ENCODE assay signal across 26 mouse cellular contexts in genomic region chr17:78354411-78354810, GRCm38 (mm10).
A peak's percentile ranks its signal among the peaks of the same experiment; 100 is the strongest.
DNase-seq lines count a peak whose midpoint lies in the region; ATAC-seq and TF ChIP-seq lines count a peak whose summit lies in the region.
"Had no signal": no experiment of that assay in that cellular context is flagged by ENCODE, and none has a peak within 500 bp of the region (broad histone marks: within the 10 kb centered on the region; RNA-seq: fewer than 3 reads in every experiment).

No protein-coding gene starts in this region.

- WGBS in heart, adult 2 months, result 44% methylated on average over 2 of the region's 2 CpGs
- 93% methylated on average over 2 of the region's 2 CpGs for WGBS in hindbrain, embryonic 10.5 days
- WGBS in hindbrain, embryonic 16.5 days, result 80% methylated on average over 2 of the region's 2 CpGs
- WGBS in heart, postnatal 0 days, result 68% methylated on average over 2 of the region's 2 CpGs

- peak in 1 of 2 experiments; percentile 33 for DNase-seq in heart, adult 2 months
- no peak for DNase-seq in heart, postnatal 25 days (ENCODE audit: low spot score)
- no peak for DNase-seq in hindbrain, embryonic 10.5 days (ENCODE audit: low spot score)
- peak; percentile 28 for DNase-seq in MN1 (ENCODE audit: low spot score)
- no peak for DNase-seq in heart, postnatal 0 days (ENCODE audit: low spot score)
- no peak for DNase-seq in urinary bladder, postnatal 10 days (ENCODE audit: low spot score)
- no peak for DNase-seq in adrenal gland, postnatal 4 days (ENCODE audit: low spot score in 2 of 2)
- DNase-seq: adrenal gland, postnatal 14 days; cerebellum, adult 2 months; cerebellum, postnatal 14 days; forebrain, postnatal 0 days; gastrocnemius, postnatal 10 days; kidney, adult 18-20 months; kidney, postnatal 25 days; liver; lung, adult 2 months; lung, postnatal 10 days; thymus, adult 2 months; thymus, postnatal 36 days had no signal

- H3K27me3 ChIP-seq in heart, adult 2 months (ENCODE audit: control insufficient read depth, insufficient read depth, low read length), result no peaks in the 10 kb centered on the region
- no peaks in the 10 kb centered on the region for H3K27me3 ChIP-seq in hindbrain, embryonic 10.5 days (ENCODE audit: insufficient read depth, poor library complexity, severe bottlenecking)
- no peaks in the 10 kb centered on the region for H3K27me3 ChIP-seq in hindbrain, embryonic 16.5 days (replicated peaks; ENCODE audit: control insufficient read depth, insufficient read depth, low read length)
- no peaks in the 10 kb centered on the region for H3K27me3 ChIP-seq in heart, postnatal 0 days (ENCODE audit: control insufficient read depth, insufficient read depth, low read length)
- H3K27me3 ChIP-seq: embryonic facial prominence, embryonic 15.5 days; kidney, embryonic 15.5 days had no signal

- H3K9me3 ChIP-seq in hindbrain, embryonic 10.5 days, result no peaks in the 10 kb centered on the region
- H3K9me3 ChIP-seq in hindbrain, embryonic 16.5 days (ENCODE audit: control insufficient read depth, low read length), result no peaks in the 10 kb centered on the region
- no peaks in the 10 kb centered on the region for H3K9me3 ChIP-seq in heart, postnatal 0 days (replicated peaks; ENCODE audit: control insufficient read depth, low read length)
- H3K9me3 ChIP-seq: embryonic facial prominence, embryonic 10.5 days; embryonic facial prominence, embryonic 15.5 days; forebrain, embryonic 12.5 days; kidney, embryonic 15.5 days; midbrain, embryonic 10.5 days had no signal

- TF ChIP-seq CTCF in heart, adult 2 months (IDR thresholded peaks at IDR 0.05), result no peak
- no peak for TF ChIP-seq CTCF in heart, postnatal 0 days (IDR thresholded peaks at IDR 0.05; ENCODE audit: low read depth)

- peak overlapping the region; percentile 9; the same call in 1 of the 2 replicates for H3K4me3 ChIP-seq in heart, adult 2 months
- H3K4me3 ChIP-seq in hindbrain, embryonic 10.5 days, result no peak overlapping the region
- no peak overlapping the region for H3K4me3 ChIP-seq in hindbrain, embryonic 16.5 days (ENCODE audit: low read length)
- no peak overlapping the region for H3K4me3 ChIP-seq in heart, postnatal 0 days (ENCODE audit: low read depth, low read length)
- H3K4me3 ChIP-seq: embryonic facial prominence, embryonic 10.5 days; embryonic facial prominence, embryonic 15.5 days; forebrain, embryonic 12.5 days; kidney, embryonic 15.5 days; midbrain, embryonic 10.5 days had no signal

- no peaks in the 10 kb centered on the region for H3K79me2 ChIP-seq in heart, adult 2 months (replicated peaks; ENCODE audit: control insufficient read depth, insufficient read depth, low read length)

- no peak overlapping the region for H3K4me2 ChIP-seq in hindbrain, embryonic 16.5 days (ENCODE audit: low read length)
- peak overlapping the region; percentile 24; the same call in 1 of the 2 replicates for H3K4me2 ChIP-seq in heart, postnatal 0 days (ENCODE audit: low read depth, low read length)
- H3K4me2 ChIP-seq: embryonic facial prominence, embryonic 15.5 days; forebrain, embryonic 12.5 days; kidney, embryonic 15.5 days had no signal

- H3K36me3 ChIP-seq in heart, adult 2 months (ENCODE audit: control insufficient read depth, insufficient read depth, low read length), result peaks cover 14% of the 10 kb centered on the region
- H3K36me3 ChIP-seq in hindbrain, embryonic 10.5 days, result peaks cover 40% of the 10 kb centered on the region
- H3K36me3 ChIP-seq in hindbrain, embryonic 16.5 days (ENCODE audit: control insufficient read depth, insufficient read depth, low read length), result no peaks in the 10 kb centered on the region
- peaks cover 13% of the 10 kb centered on the region for H3K36me3 ChIP-seq in heart, postnatal 0 days (replicated peaks; ENCODE audit: control insufficient read depth, insufficient read depth, low read length)

- intact Hi-C loops in heart, adult 2 months (cut with DNase I), result no loop called here
- intact Hi-C loops in heart, postnatal 25 days (cut with DNase I), result no loop called here

- H3K4me1 ChIP-seq in heart, adult 2 months (ENCODE audit: control insufficient read depth, insufficient read depth, low read length), result peaks cover 8% of the 10 kb centered on the region
- H3K4me1 ChIP-seq in hindbrain, embryonic 10.5 days (replicated peaks), result peaks cover 21% of the 10 kb centered on the region
- H3K4me1 ChIP-seq in hindbrain, embryonic 16.5 days (ENCODE audit: control insufficient read depth, insufficient read depth, low read depth, low read length), result peaks cover 3% of the 10 kb centered on the region; the same call in 1 of the 2 replicates
- H3K4me1 ChIP-seq in heart, postnatal 0 days (ENCODE audit: control insufficient read depth, insufficient read depth), result peaks cover 9% of the 10 kb centered on the region; the same call in 1 of the 2 replicates

- 0 out of 2 replicates have a peak, but pooled peaks have one; percentile 47 for TF ChIP-seq EP300 in heart, adult 2 months (IDR thresholded peaks at IDR 0.05; ENCODE audit: insufficient read depth, low read depth, low read length)
- no peak for TF ChIP-seq EP300 in heart, postnatal 0 days (IDR thresholded peaks at IDR 0.05; ENCODE audit: low read depth)

- TF ChIP-seq POLR2A in heart, adult 2 months (IDR thresholded peaks at IDR 0.05; ENCODE audit: insufficient read depth, low read depth, low read length), result no peak

- H3K27ac ChIP-seq in heart, adult 2 months, result peak overlapping the region; percentile 54
- H3K27ac ChIP-seq in hindbrain, embryonic 10.5 days, result 0 out of 2 replicates have a peak overlapping the region, but pooled peaks have one; percentile 23
- H3K27ac ChIP-seq in hindbrain, embryonic 16.5 days (ENCODE audit: low read depth, low read length), result no peak overlapping the region
- peak overlapping the region; percentile 72 for H3K27ac ChIP-seq in heart, postnatal 0 days (ENCODE audit: low read depth)
- H3K27ac ChIP-seq: embryonic facial prominence, embryonic 10.5 days; embryonic facial prominence, embryonic 15.5 days; forebrain, embryonic 12.5 days; kidney, embryonic 15.5 days; liver, embryonic 14.5 days; midbrain, embryonic 10.5 days had no signal

- no peak overlapping the region for H3K9ac ChIP-seq in heart, adult 2 months (ENCODE audit: low read depth, low read length)
- no peak overlapping the region for H3K9ac ChIP-seq in hindbrain, embryonic 16.5 days (ENCODE audit: low read depth, low read length)
- no peak overlapping the region for H3K9ac ChIP-seq in heart, postnatal 0 days (replicated peaks; ENCODE audit: low read depth, low read length)
- H3K9ac ChIP-seq: embryonic facial prominence, embryonic 15.5 days; forebrain, embryonic 12.5 days; forebrain, postnatal 0 days; kidney, embryonic 15.5 days; liver, embryonic 14.5 days had no signal

- no peak for ATAC-seq in hindbrain, embryonic 16.5 days
- ATAC-seq in heart, postnatal 0 days (ENCODE audit: insufficient read depth, low read depth), result peak; percentile 49
- ATAC-seq: forebrain, postnatal 0 days had no signal
